Mouse (Mus musculus): ENCODE data around the gene Clock.

DNA sequence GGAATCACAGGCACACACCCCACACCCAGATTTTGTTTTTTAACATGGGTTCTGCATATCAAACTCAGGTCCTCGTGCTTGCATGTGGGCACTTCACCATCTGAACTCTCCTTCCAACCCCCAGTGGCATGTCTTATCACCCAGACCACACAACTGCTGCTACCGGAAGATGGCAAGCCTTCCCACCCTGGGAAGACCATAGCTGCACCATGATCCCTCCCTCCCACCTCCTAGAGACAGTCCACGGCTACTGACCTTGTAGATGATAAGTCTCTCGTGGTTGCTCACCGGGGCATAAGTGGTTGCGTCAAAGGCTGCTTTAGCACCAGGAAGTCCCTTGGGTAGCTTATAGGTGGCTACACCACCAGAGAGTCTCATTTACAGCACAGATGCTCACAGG lies 143.1 kb downstream of the Clock start:
- TF ChIP-seq GATA1 (IDR thresholded peaks at IDR 0.05; ENCODE audit: low read length): no peak
- no peak for TF ChIP-seq TAL1 (IDR thresholded peaks at IDR 0.05; ENCODE audit: low read length)

All from erythroblast, embryonic 14.5 days (primary cell).